Mouse (Mus musculus) forebrain, embryonic 16.5 days (tissue): ENCODE results near the gene Kcnh5. TPM values are rescaled to one million over a fixed set of nuclear protein-coding genes. Genes with fewer than 3 reads are reported as not detected.

ENCODE experiments used
- ATAC-seq: fragments of 200-750 bp; cut with Nextera tagmentation; 2 replicates; pipeline ENCODE4 v1.8.0; 2017; ENCODE audit warnings: mild to moderate bottlenecking, moderate library complexity
- H3K27ac ChIP-seq: fragments of 300-500 bp; sonication (generic); 2 replicates; pipeline ENCODE4 v1.5.1; 2014; ENCODE audit warnings: low read length, control low read depth
- H3K27me3 ChIP-seq: fragments of 300-500 bp; sonication (generic); replicated peaks from 2 replicates; pipeline ENCODE4 v1.6.1; 2014; ENCODE audit warnings: low read length; ENCODE audit not compliant: control insufficient read depth, insufficient read depth
- H3K36me3 ChIP-seq: fragments of 300-500 bp; sonication (generic); 2 replicates; pipeline ENCODE4 v1.6.1; 2014; ENCODE audit not compliant: control insufficient read depth, insufficient read depth
- H3K4me1 ChIP-seq: fragments of 300-500 bp; sonication (generic); replicated peaks from 2 replicates; pipeline ENCODE4 v1.6.1; 2014; ENCODE audit warnings: low read length; ENCODE audit not compliant: control insufficient read depth, insufficient read depth
- H3K4me2 ChIP-seq: fragments of 300-500 bp; sonication (generic); 2 replicates; pipeline ENCODE4 v1.6.1; 2014; ENCODE audit warnings: mild to moderate bottlenecking, low read length, control low read depth
- H3K4me3 ChIP-seq: fragments of 300-500 bp; sonication (generic); replicated peaks from 2 replicates; pipeline ENCODE4 v1.5.1; 2014; ENCODE audit warnings: mild to moderate bottlenecking, low read length, control low read depth
- H3K9ac ChIP-seq: fragments of 300-500 bp; sonication (generic); replicated peaks from 2 replicates; pipeline ENCODE4 v1.6.1; 2014; ENCODE audit warnings: low read depth, low read length, control low read depth
- H3K9me3 ChIP-seq: fragments of 300-500 bp; sonication (generic); 2 replicates; pipeline ENCODE4 v1.6.1; 2016; ENCODE audit warnings: low read length; ENCODE audit not compliant: control insufficient read depth
- WGBS: fragments of 180-500 bp; shearing (Covaris S2); extraction: QIAGEN DNeasy Blood & Tissue Kit; methylation state at CpG from one replicate; pipeline ENCODE4 v1.1.7; 2014; 5-methylcytosine and 5-hydroxymethylcytosine counted together
- polyA plus RNA-seq: library from polyadenylated mRNA; unstranded; fragments of >200 nt; fragmentation: Nextera tagmentation; extraction: Ambion mirVana; gene quantifications from 2 replicates; pipeline ENCODE4 v1.2.1, GENCODE M21; 2015

Gene Kcnh5
- 2.9 and 4.2 TPM in 2 replicates for polyA plus RNA-seq

DNA sequence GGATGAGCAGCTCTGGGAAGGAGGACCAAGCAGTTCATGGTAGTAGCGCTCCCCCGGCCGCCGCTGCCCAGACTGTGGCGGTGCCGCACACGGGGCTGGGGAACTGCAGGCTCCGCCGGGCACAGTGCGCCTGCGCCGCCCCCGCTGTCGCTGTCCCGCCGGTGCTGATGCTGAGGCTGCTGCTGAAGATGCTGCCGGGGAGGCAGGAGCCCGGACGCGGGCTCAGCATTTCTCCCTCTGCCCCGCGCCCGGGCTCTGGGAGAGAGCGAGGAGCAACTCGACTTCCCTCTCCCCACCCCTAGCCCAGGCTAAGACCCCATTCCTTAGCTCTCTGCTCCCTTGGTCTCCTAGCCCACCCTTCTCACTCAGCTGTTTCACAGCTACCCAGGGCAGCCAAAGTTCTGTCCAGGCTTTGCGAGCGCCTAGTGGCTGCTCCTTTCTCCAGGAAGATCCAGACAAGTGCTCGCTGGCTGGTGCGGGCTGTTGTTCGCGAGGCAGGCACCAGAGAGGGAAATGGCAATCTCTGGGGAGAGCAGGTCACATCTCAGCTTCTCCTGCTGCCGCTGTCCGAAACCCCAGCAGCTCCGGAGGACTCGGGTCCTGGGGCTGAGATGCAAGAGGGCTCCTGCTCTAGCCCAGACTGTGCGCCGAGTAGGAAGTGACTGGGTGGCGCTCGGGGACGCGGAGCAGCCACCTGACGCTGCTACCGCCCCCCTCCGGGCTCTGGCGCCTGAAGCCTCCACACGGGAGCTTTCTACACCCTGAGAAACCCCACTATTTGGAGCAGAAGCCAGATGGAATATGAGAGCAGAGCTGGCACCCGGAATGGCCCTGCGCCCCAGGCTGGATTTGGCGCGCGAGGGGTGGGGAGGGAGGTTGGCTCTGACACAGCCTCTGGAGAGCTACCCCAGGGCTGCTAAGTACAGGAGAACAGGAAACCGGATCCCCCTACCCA lies at the start of gene Kcnh5:
Gene Kcnh5 (minus strand): TSS at position 642 of the 955 bp plus-strand sequence.
- ATAC-seq = peak; percentile 93
- Histone ChIP-seq H3K4me1 (peaks cover 23% of the 10 kb centered on the region), H3K27me3 (no peaks in the 10 kb centered on the region), H3K27ac (peak within 1 kb of the TSS; percentile 90), H3K4me2 (peak within 1 kb of the TSS; percentile 71), H3K9ac (peak within 1 kb of the TSS; percentile 72), H3K9me3 (no peaks in the 10 kb centered on the region), H3K4me3 (peak within 1 kb of the TSS; percentile 82), H3K36me3 (no peaks in the 10 kb centered on the region)
- WGBS = under 1% methylated on average over 43 of the region's 52 CpGs

GRCm38 (mm10) chr12:75223966-75224365 lies 46.8 kb upstream of the Kcnh5 start:
- no peaks in the 10 kb centered on the region for H3K36me3 ChIP-seq
- no peak overlapping the region for H3K4me2 ChIP-seq
- no peaks in the 10 kb centered on the region for H3K27me3 ChIP-seq
- no peaks in the 10 kb centered on the region for H3K9me3 ChIP-seq
- no peak for ATAC-seq
- 84% methylated on average over 1 of the region's 1 CpGs for WGBS
- H3K4me3 ChIP-seq = no peak overlapping the region
- no peak overlapping the region for H3K9ac ChIP-seq
- H3K27ac ChIP-seq = no peak overlapping the region
- H3K4me1 ChIP-seq = no peaks in the 10 kb centered on the region

GRCm38 (mm10) chr12:75189413-75189812 lies 12.3 kb upstream of the Kcnh5 start:
- Histone ChIP-seq H3K4me3 (no peak overlapping the region), H3K36me3 (no peaks in the 10 kb centered on the region), H3K4me1 (no peaks in the 10 kb centered on the region), H3K4me2 (no peak overlapping the region), H3K9me3 (no peaks in the 10 kb centered on the region), H3K27ac (no peak overlapping the region), H3K27me3 (no peaks in the 10 kb centered on the region), H3K9ac (no peak overlapping the region)
- no peak for ATAC-seq
- 59% methylated on average over 2 of the region's 2 CpGs for WGBS

GRCm38 (mm10) chr12:75182646-75183045 lies 5.5 kb upstream of the Kcnh5 start:
- Histone ChIP-seq H3K36me3 (no peaks in the 10 kb centered on the region), H3K27ac (no peak overlapping the region), H3K4me2 (no peak overlapping the region), H3K9ac (no peak overlapping the region), H3K9me3 (no peaks in the 10 kb centered on the region), H3K27me3 (no peaks in the 10 kb centered on the region), H3K4me1 (peaks cover 16% of the 10 kb centered on the region), H3K4me3 (no peak overlapping the region)
- no peak for ATAC-seq
- WGBS = 88% methylated on average over 7 of the region's 7 CpGs

DNA sequence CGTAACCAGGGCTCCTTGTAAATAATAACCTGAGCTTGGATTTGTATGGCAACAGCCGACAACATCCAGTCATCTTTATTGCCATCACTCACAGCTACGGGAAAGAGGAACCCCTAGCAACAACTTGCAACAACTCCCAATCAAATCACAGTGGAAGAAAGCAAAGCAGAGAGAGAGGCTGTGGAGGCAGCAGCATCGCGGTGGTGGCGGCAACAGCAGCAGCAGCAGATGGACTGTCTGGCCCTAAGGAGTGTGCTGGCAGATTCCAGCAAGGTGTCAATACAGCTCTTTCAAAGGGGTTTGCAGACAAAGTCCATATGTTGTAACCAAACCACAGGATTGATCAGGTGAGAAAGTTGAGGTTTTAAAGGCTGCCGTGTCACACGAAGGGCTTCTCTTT lies 2.4 kb upstream of the Kcnh5 start:
- Histone ChIP-seq H3K9ac (no peak overlapping the region), H3K4me2 (no peak overlapping the region), H3K27ac (0 out of 2 replicates have a peak overlapping the region, but pooled peaks have one; percentile 39), H3K4me3 (no peak overlapping the region), H3K4me1 (peaks cover 23% of the 10 kb centered on the region), H3K27me3 (no peaks in the 10 kb centered on the region), H3K36me3 (no peaks in the 10 kb centered on the region), H3K9me3 (no peaks in the 10 kb centered on the region)
- WGBS = 32% methylated on average over 8 of the region's 8 CpGs
- ATAC-seq = peak; percentile 13; the same call in 1 of the 2 replicates

DNA sequence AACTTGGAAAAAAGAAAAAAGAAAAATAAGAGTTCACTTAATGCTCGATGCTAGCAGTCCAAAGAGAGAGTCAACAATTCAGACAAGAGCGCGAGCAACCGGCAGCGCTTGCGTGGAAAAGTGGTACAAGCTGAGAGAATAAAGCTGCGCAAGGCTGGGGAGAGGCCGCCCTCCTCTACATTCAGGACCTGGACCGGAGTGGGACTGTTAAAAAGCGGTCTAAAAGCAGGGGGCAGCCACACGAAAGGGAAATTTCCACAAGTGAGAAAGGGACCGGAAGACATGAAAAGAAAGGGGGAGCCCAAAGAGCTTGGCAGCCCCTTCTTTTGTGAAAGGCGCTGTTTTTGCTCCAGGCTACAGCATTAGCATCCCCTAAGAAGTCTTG lies 506 bp upstream of the Kcnh5 start:
- under 1% methylated on average over 13 of the region's 13 CpGs for WGBS
- Histone ChIP-seq H3K4me3 (peak overlapping the region; percentile 82), H3K9me3 (no peaks in the 10 kb centered on the region), H3K36me3 (no peaks in the 10 kb centered on the region), H3K27ac (peak overlapping the region; percentile 90), H3K9ac (peak overlapping the region; percentile 72), H3K27me3 (no peaks in the 10 kb centered on the region), H3K4me1 (peaks cover 23% of the 10 kb centered on the region), H3K4me2 (peak overlapping the region; percentile 71)
- ATAC-seq = peak; percentile 35

DNA sequence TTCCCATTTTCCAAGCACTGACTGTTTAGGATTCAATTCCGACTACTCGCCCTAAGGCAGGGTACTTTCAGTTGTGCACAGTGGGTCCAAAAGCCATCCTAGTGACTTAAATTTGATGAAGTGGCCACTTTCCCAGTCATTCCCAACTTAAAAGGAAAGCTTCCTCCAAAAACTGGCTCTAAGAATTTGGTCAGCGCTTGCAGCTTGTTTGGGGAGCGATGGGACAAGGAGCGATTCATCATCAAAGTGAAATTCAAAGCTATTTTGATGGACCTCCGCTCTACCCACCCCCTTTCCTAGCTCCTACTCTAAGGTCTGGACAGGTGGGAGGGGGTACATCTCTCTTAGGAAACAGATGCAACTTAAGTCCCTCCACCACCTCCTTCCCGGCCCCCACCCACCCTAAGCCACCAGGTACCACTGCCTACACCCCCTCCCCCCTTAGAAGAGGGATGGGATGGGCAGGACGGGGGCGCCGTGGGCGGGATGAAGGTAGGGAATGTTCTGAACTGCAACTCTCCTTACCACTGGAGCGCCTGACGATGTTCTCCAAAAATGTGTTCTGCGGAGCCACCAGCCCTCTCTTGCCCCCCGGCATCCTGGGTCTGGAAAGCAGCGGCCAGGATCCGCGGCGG lies 1.1 kb downstream of the Kcnh5 start:
- 2% methylated on average over 19 of the region's 19 CpGs for WGBS
- peak overlapping the region; percentile 82 for H3K4me3 ChIP-seq

DNA sequence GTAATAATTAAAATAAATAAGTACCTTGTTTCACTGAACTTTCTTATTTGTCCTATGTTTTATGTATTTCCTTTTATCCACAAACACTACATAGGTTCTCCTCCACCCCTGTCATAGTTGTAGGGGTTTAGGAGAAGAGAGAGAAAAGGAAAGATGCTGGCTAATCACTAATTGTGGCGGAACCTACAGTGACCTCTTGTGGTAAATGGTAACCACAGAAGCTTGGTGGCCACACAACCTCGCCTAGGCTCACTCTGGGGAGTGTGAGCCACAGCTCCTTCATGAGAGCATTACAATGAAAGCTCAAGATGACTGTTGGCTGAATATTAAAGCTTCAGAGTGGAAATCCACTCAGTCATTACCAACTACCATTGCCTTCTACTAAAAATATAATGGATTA lies 6.2 kb downstream of the Kcnh5 start:
- no peaks in the 10 kb centered on the region for H3K9me3 ChIP-seq
- H3K4me3 ChIP-seq = no peak overlapping the region
- no peak for ATAC-seq
- H3K9ac ChIP-seq = no peak overlapping the region
- 32% methylated on average over 2 of the region's 2 CpGs for WGBS
- H3K4me1 ChIP-seq = peaks cover 3% of the 10 kb centered on the region; the same call in 1 of the 2 replicates
- H3K27ac ChIP-seq = no peak overlapping the region
- H3K27me3 ChIP-seq = no peaks in the 10 kb centered on the region
- H3K36me3 ChIP-seq = no peaks in the 10 kb centered on the region
- no peak overlapping the region for H3K4me2 ChIP-seq

More for the DNA sequence above, 1.1 kb downstream of the Kcnh5 start:
- H3K4me2 ChIP-seq = peak overlapping the region; percentile 71
- peak; percentile 17 for ATAC-seq
- H3K9me3 ChIP-seq = no peaks in the 10 kb centered on the region
- no peaks in the 10 kb centered on the region for H3K27me3 ChIP-seq
- peaks cover 23% of the 10 kb centered on the region for H3K4me1 ChIP-seq
- no peaks in the 10 kb centered on the region for H3K36me3 ChIP-seq
- peak overlapping the region; percentile 90 for H3K27ac ChIP-seq
- peak overlapping the region; percentile 72 for H3K9ac ChIP-seq

DNA sequence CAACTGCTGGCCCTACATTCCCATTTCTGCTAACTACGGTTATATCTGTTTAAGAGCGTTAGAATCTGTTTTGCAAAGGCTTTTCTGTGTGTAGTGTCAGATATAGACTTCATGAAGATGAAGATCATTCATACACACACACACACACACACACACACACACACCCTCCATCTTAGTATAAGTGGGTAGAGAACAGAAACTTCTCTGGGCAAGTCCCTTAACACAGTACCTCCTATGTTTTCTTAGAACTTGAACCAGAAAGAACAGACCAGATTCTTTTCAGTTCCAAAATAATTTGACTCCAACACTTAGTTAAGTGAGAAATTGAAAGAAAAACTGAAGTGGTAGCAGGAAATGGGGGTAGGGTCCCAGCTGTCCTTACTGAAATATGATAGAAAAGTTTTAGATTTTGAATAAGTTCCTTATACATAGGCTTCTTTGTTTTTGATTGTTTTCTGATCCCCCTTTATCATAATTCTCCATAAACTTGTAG lies 24.0 kb downstream of the Kcnh5 start:
- WGBS = 85% methylated on average over 2 of the region's 2 CpGs
- no peak overlapping the region for H3K27ac ChIP-seq
- H3K36me3 ChIP-seq = no peaks in the 10 kb centered on the region
- no peaks in the 10 kb centered on the region for H3K27me3 ChIP-seq
- ATAC-seq = no peak
- H3K4me2 ChIP-seq = no peak overlapping the region
- H3K9ac ChIP-seq = no peak overlapping the region
- no peak overlapping the region for H3K4me3 ChIP-seq
- H3K4me1 ChIP-seq = no peaks in the 10 kb centered on the region
- H3K9me3 ChIP-seq = no peaks in the 10 kb centered on the region
